Mouse (Mus musculus) small intestine, adult 10 weeks (tissue): ENCODE results near the gene Zfr2. TPM values are rescaled to one million over a fixed set of nuclear protein-coding genes. Genes with fewer than 3 reads are reported as not detected.

Source experiments
- polyA plus RNA-seq: library from polyadenylated mRNA; stranded (reverse); fragments of 350-450 nt; fragmentation: Illumina TruSeq; extraction: RNeasy Lipid Tissue Mini Kit (QIAGEN cat#74804); gene quantifications from one replicate; pipeline ENCODE4 v1.2.3, GENCODE M21; 2014; ENCODE audit warnings: low replicate concordance

Zfr2 gene
- 0.41 TPM for polyA plus RNA-seq

GRCm38 (mm10) chr10:81232580-81233225 is at the start of gene Zfr2:
TSS of gene Zfr2 (plus strand) at chr10:81233155.

GRCm38 (mm10) chr10:81183805-81184204 is 49.1 kb upstream of the Zfr2 start, which contains the start of gene 4930442H23Rik:
TSS of gene 4930442H23Rik (minus strand) at chr10:81183849.

GRCm38 (mm10) chr10:81201807-81202758 is 30.9 kb upstream of the Zfr2 start, which contains the start of gene Nmrk2:
TSS of gene Nmrk2 (minus strand) at chr10:81202051.

GRCm38 (mm10) chr10:81230438-81231332 is 2.3 kb upstream of the Zfr2 start, which contains the start of gene Atcay:
TSS of gene Atcay (minus strand) at chr10:81230833.

GRCm38 (mm10) chr10:81252424-81253419 is 19.8 kb downstream of the Zfr2 start, which contains the start of gene Matk:
TSS of gene Matk (plus strand) at chr10:81252935.

GRCm38 (mm10) chr10:81266211-81267105 is 33.5 kb downstream of the Zfr2 start, which contains the start of the genes Mrpl54 and Apba3:
TSS of gene Mrpl54 (minus strand) at chr10:81266934.
TSS of gene Apba3 (plus strand) at chr10:81266960.

GRCm38 (mm10) chr10:81291511-81292104 is 58.7 kb downstream of the Zfr2 start, which contains the start of gene Tjp3:
TSS of gene Tjp3 (minus strand) at chr10:81291581.

GRCm38 (mm10) chr10:81292554-81293333 is 59.8 kb downstream of the Zfr2 start, which contains the start of gene Pip5k1c:
TSS of gene Pip5k1c (plus strand) at chr10:81292963.

Other genes starting within 250 kb of the Zfr2 start
- gene Gng7, start 218.2 kb upstream of the Zfr2 start, polyA plus RNA-seq: not detected
- 0.15 TPM for gene Diras1, start 207.5 kb upstream of the Zfr2 start, polyA plus RNA-seq
- 0.19 TPM for gene Slc39a3, start 195.7 kb upstream of the Zfr2 start, polyA plus RNA-seq
- 0.41 TPM for gene Sgta, start 173.0 kb upstream of the Zfr2 start, polyA plus RNA-seq
- not detected for gene Thop1, start 163.1 kb upstream of the Zfr2 start, polyA plus RNA-seq
- 29.5 TPM for gene Creb3l3, start 134.3 kb upstream of the Zfr2 start, polyA plus RNA-seq
- gene Map2k2, start 127.2 kb upstream of the Zfr2 start, polyA plus RNA-seq: 4.5 TPM
- gene Zbtb7a, start 97.9 kb upstream of the Zfr2 start, polyA plus RNA-seq: 19.8 TPM
- not detected for gene Pias4, start 65.2 kb upstream of the Zfr2 start, polyA plus RNA-seq
- gene Eef2, start 56.5 kb upstream of the Zfr2 start, polyA plus RNA-seq: 3.2 TPM
- not detected for gene Dapk3, start 50.1 kb upstream of the Zfr2 start, polyA plus RNA-seq
- not detected for gene 4930442H23Rik, start 49.3 kb upstream of the Zfr2 start, polyA plus RNA-seq
- not detected for gene Nmrk2, start 31.1 kb upstream of the Zfr2 start, polyA plus RNA-seq
- not detected for gene Atcay, start 2.3 kb upstream of the Zfr2 start, polyA plus RNA-seq
- not detected for gene Matk, start 19.8 kb downstream of the Zfr2 start, polyA plus RNA-seq
- gene Mrpl54, start 33.8 kb downstream of the Zfr2 start, polyA plus RNA-seq: 0.89 TPM
- not detected for gene Apba3, start 33.8 kb downstream of the Zfr2 start, polyA plus RNA-seq
- gene Tjp3, start 58.4 kb downstream of the Zfr2 start, polyA plus RNA-seq: 1.3 TPM
- 1.4 TPM for gene Pip5k1c, start 59.8 kb downstream of the Zfr2 start, polyA plus RNA-seq
- not detected for gene Cactin, start 87.9 kb downstream of the Zfr2 start, polyA plus RNA-seq
- gene Tbxa2r, start 95.6 kb downstream of the Zfr2 start, polyA plus RNA-seq: not detected
- gene Gipc3, start 110.1 kb downstream of the Zfr2 start, polyA plus RNA-seq: not detected
- gene Hmg20b, start 117.3 kb downstream of the Zfr2 start, polyA plus RNA-seq: 7.1 TPM
- not detected for gene Mfsd12, start 124.3 kb downstream of the Zfr2 start, polyA plus RNA-seq
- not detected for gene 4930404N11Rik, start 132.7 kb downstream of the Zfr2 start, polyA plus RNA-seq
- gene Fzr1, start 145.4 kb downstream of the Zfr2 start, polyA plus RNA-seq: 0.15 TPM
- gene Dohh, start 151.3 kb downstream of the Zfr2 start, polyA plus RNA-seq: not detected
- gene Gm48551, start 151.3 kb downstream of the Zfr2 start, polyA plus RNA-seq: 0.56 TPM
- gene Gm48552, start 155.8 kb downstream of the Zfr2 start, polyA plus RNA-seq: not detected
- 129 TPM for gene Smim24, start 159.9 kb downstream of the Zfr2 start, polyA plus RNA-seq
- gene Nfic, start 222.5 kb downstream of the Zfr2 start, polyA plus RNA-seq: 2.3 TPM
- 1.8 TPM for gene Celf5, start 249.6 kb downstream of the Zfr2 start, polyA plus RNA-seq